Mouse (Mus musculus): ENCODE data around the gene Msrb2. TPM values are rescaled to one million over a fixed set of nuclear protein-coding genes. Genes with fewer than 3 reads are reported as not detected.

Gene Msrb2
- polyA plus RNA-seq, 1 experiment from 2014 or later, result 27.7 TPM

GRCm38 (mm10) chr2:19430746-19431145 lies 59.5 kb downstream of the Msrb2 start:
- Histone ChIP-seq H3K9me3 (no peaks in the 10 kb centered on the region), H3K27me3 (peaks cover 89% of the 10 kb centered on the region), H3K4me3 (peak overlapping the region; percentile 5; the same call in 1 of the 2 replicates), H3K36me3 (no peaks in the 10 kb centered on the region), H3K4me1 (peaks cover 11% of the 10 kb centered on the region), H3K4me2 (replicated peaks) (peak overlapping the region; percentile 33; the same call in 1 of the 2 replicates), H3K9ac (no peak overlapping the region), H3K27ac (no peak overlapping the region)
- 1% methylated on average over 33 of the region's 33 CpGs for WGBS
- no peak for ATAC-seq (ENCODE audit: insufficient number of reproducible peaks, insufficient read depth, low FRiP score, low TSS enrichment)

DNA sequence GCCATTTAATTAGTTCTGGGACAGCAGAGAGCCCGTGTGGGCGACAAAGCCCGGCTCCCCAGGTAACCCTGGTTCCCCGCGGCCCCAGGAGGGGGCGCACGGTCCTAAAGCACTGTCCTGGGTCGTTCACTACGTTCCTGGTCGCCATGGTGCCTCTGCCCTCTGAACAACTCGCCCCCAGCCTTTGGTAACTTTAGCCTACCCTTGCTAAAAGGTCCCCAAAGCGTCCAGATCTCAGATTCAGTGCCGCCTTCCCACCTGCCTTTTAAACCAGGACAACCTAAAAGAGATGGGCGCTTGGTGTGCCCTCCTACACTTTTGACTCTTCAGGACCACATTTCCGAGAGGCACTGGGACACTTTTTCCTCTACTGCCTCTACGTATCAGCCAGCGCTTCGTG lies 59.9 kb downstream of the Msrb2 start:
- Histone ChIP-seq H3K27ac (no peak overlapping the region), H3K4me2 (replicated peaks) (peak overlapping the region; percentile 33; the same call in 1 of the 2 replicates)
- 1% methylated on average over 18 of the region's 18 CpGs for WGBS

DNA sequence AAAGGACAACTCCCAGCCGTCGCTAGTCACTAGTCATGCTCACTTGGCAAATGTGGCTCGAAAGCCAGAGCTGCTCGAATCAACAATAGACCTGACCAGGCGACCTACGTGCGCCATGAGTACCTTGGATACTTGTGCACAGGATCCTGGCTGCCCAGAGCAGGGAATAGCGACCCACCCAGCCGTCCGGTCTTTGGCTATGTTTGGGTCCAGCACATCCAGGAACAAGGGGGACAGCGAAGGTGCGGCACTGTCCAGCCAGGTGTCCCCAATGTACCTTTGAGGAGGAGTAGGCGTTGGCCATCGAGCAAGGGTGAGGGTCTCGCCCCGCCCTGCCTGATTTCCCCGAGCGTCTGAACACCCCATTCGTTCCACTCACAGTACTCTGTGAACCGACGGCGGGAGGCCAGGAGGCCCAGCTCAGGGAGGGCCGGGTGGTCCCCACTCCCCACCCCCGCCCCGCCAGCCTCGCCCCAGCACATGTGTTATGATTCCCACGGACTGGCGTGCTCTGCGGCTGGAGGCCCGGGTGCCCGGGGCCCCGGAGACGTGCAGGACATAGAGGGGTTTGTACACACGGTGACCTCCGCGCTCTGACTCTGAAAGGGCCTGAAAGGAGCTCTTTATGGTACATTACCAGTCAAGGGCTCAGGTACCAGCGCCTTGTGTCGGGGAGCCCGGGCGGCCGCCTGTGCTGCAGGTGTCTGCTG lies 60.5 kb downstream of the Msrb2 start:
- WGBS, result 3% methylated on average over 41 of the region's 41 CpGs
- Histone ChIP-seq H3K36me3 (no peaks in the 10 kb centered on the region), H3K4me2 (replicated peaks) (peak overlapping the region; percentile 3; the same call in 1 of the 2 replicates), H3K27ac (no peak overlapping the region), H3K9me3 (no peaks in the 10 kb centered on the region), H3K9ac (no peak overlapping the region), H3K4me1 (peaks cover 11% of the 10 kb centered on the region), H3K4me3 (no peak overlapping the region; the same call in 1 of the 2 replicates), H3K27me3 (peaks cover 86% of the 10 kb centered on the region)
- ATAC-seq (ENCODE audit: insufficient number of reproducible peaks, insufficient read depth, low FRiP score, low TSS enrichment), result peak; percentile 74; the same call in 1 of the 2 replicates

More for the DNA sequence above, 59.9 kb downstream of the Msrb2 start:
- H3K4me3 ChIP-seq, result peak overlapping the region; percentile 5; the same call in 1 of the 2 replicates
- peaks cover 11% of the 10 kb centered on the region for H3K4me1 ChIP-seq
- H3K9ac ChIP-seq, result no peak overlapping the region
- no peaks in the 10 kb centered on the region for H3K36me3 ChIP-seq
- no peaks in the 10 kb centered on the region for H3K9me3 ChIP-seq
- 0 out of 2 replicates have a peak, but pooled peaks have one; percentile 41 for ATAC-seq (ENCODE audit: insufficient number of reproducible peaks, insufficient read depth, low FRiP score, low TSS enrichment)
- peaks cover 91% of the 10 kb centered on the region for H3K27me3 ChIP-seq

GRCm38 (mm10) chr2:19444346-19444745 lies 73.1 kb downstream of the Msrb2 start:
- H3K4me1 ChIP-seq, result peaks cover 16% of the 10 kb centered on the region; the same call in 1 of the 2 replicates
- H3K9ac ChIP-seq, result no peak overlapping the region
- ATAC-seq (ENCODE audit: insufficient number of reproducible peaks, insufficient read depth, low FRiP score, low TSS enrichment), result no peak
- H3K4me2 ChIP-seq (replicated peaks), result no peak overlapping the region
- H3K27me3 ChIP-seq, result peaks cover 89% of the 10 kb centered on the region
- WGBS, result 3% methylated on average over 9 of the region's 9 CpGs
- no peak overlapping the region for H3K27ac ChIP-seq
- H3K9me3 ChIP-seq, result no peaks in the 10 kb centered on the region
- H3K36me3 ChIP-seq, result no peaks in the 10 kb centered on the region
- H3K4me3 ChIP-seq, result no peak overlapping the region

Other genes with a start within 250 kb of the Msrb2 start
- 0.15 and 0.20 TPM in 2 replicates for gene Armc3, start 172.1 kb upstream of the Msrb2 start, polyA plus RNA-seq (2016; fragmentation: Nextera tagmentation; extraction: Ambion mirVana)
- gene Ptf1a, start 74.2 kb downstream of the Msrb2 start, polyA plus RNA-seq (2016; fragmentation: Nextera tagmentation; extraction: Ambion mirVana), result 0.15 and 0.28 TPM in 2 replicates
- gene 4921504E06Rik, start 182.5 kb downstream of the Msrb2 start, polyA plus RNA-seq (2016; fragmentation: Nextera tagmentation; extraction: Ambion mirVana), result not detected in 2 replicates

All from embryonic facial prominence, embryonic 12.5 days (tissue).